Mouse (Mus musculus) adrenal gland (tissue): ENCODE data around the gene Fkbp15.

Experiments used
- intact Hi-C: fragments of 180-260 bp; cut with DNase I; formaldehyde crosslinking; loops from one replicate; pipeline ENCODE4 v1.15.1; 2025

Gene Fkbp15

GRCm38 (mm10) chr4:62373668-62374067 lies 13.3 kb upstream of the Fkbp15 start:
- intact Hi-C loops = no loop called here

- intact Hi-C loops = no loop called here
Observed at GRCm38 (mm10) chr4:62372818-62373520, 12.6 kb upstream of the Fkbp15 start.

- intact Hi-C loops = no loop called here
Observed at GRCm38 (mm10) chr4:62372410-62372809, 12.1 kb upstream of the Fkbp15 start.

DNA sequence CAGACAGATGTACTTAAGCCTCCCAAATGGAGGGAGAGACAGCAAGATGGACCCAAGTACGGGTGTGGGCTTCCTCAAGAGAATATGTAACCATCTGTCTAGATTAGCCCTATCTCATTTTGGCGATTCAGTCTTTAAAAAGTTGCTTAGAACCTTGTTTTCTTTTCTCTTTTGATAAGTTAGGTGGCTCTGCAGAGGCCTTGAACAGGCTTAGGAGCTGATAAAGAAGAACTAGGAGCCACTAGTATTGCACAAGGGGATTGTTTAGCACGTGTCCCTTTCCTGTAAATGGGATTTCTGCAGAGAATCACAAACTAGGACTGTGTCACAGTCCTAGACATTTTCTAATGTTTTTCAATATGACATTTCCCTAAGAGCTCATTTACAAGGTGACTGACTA lies 8.7 kb upstream of the Fkbp15 start:
- intact Hi-C loops = no loop called here

- intact Hi-C loops = no loop called here
Observed at GRCm38 (mm10) chr4:62367586-62367985, 7.2 kb upstream of the Fkbp15 start.

DNA sequence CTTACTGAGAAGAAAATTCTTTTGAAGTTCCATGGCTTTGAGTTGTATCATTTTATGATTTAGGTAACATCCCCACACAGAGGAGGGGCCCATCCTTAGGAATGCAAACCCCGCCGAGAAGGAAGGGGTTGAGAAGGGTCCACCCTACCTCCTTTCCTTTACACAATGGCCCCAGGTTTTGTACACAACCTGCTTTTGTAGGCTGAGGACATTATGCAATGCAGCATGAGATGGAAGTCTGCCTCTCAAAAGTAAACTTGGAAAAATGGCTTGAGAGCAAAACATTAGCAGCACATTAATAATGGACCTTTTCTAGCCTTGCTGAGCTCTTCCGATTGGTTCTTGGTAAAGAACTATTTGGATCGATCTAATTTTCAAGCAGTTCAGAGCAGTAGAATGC lies 5.9 kb upstream of the Fkbp15 start:
- intact Hi-C loops = no loop called here

DNA sequence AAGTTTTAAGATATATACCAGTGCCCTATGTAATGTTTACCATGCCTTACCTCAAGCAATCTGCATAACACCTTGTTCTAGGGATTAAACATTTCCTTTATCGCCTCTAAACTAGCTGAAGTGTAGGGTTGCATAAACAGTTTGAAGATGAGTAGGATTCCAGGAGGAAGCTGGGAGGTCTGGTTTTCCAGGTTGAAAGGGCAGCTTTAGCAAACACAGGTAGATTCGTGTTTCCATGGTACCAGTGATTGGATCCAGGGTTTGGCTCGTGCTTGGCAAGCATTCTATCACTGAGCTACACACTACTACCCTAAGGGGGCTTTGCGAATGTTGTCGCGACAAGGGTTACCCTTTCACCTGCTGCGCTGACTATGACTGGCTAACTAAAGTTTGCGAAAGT lies 4.0 kb upstream of the Fkbp15 start:
- intact Hi-C loops = loop anchor here (5.0 kb wide), 1 partner anchor 43 kb away; the partner anchor contains the start of genes Cdc26 and Prpf4

- intact Hi-C loops = loop anchor here (5.0 kb wide), 1 partner anchor 45 kb away; the partner anchor contains the start of genes Cdc26 and Prpf4
Observed at GRCm38 (mm10) chr4:62362437-62362836, 2.1 kb upstream of the Fkbp15 start.

- intact Hi-C loops = loop anchor here (5.0 kb wide), 1 partner anchor 45 kb away; the partner anchor contains the start of genes Cdc26 and Prpf4
Observed at GRCm38 (mm10) chr4:62361997-62362396, 1.6 kb upstream of the Fkbp15 start.

DNA sequence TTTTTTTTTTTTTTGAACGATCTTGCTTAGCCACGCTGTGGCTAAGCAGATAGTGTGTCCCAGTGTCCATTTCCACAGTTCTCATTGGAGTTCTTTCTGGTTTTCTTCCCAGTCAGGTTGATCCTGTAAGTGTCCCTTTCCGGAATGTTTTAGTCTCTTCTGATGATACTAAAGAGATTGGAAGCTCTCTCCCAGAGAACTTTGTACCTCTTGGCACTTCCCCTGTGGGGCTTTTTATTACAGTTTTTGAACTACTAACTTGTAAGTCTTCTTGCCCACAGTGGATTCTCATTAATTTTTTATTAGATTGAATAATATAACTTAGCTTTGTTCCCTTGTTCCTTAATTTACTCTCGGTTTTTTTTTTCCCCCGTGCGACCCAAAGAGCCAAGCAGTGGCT lies 1.2 kb upstream of the Fkbp15 start:
- intact Hi-C loops = loop anchor here (5.0 kb wide), 1 partner anchor 46 kb away; the partner anchor contains the start of genes Cdc26 and Prpf4

GRCm38 (mm10) chr4:62360805-62361455 lies 582 bp upstream of the Fkbp15 start:
- intact Hi-C loops = loop anchor here (5.0 kb wide), 1 partner anchor 46 kb away; the partner anchor contains the start of genes Cdc26 and Prpf4

DNA sequence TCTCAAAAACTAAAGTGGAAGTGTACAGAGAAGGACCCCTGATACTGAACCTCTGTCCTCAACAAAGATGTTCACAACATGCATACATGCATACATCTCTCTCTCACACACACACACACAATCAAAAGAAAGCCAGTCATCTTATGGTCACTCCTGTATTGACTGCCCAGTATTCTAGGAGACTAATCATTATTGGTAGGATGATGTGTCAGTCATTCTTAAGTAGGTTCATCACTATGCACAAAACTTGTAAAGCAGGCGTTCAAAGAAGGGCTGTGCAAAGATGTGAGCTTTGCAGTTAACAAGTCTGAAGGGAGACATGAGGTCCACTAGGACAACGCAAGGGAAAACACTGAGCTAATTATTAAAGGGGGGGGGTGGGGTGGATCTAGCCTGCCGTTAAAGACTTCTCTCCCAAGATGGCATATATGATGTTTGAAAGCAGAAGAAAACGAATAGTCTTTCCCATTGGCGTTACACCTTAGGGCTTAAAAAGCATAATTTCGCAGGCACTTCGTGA lies 1.0 kb downstream of the Fkbp15 start:
- intact Hi-C loops = no loop called here

DNA sequence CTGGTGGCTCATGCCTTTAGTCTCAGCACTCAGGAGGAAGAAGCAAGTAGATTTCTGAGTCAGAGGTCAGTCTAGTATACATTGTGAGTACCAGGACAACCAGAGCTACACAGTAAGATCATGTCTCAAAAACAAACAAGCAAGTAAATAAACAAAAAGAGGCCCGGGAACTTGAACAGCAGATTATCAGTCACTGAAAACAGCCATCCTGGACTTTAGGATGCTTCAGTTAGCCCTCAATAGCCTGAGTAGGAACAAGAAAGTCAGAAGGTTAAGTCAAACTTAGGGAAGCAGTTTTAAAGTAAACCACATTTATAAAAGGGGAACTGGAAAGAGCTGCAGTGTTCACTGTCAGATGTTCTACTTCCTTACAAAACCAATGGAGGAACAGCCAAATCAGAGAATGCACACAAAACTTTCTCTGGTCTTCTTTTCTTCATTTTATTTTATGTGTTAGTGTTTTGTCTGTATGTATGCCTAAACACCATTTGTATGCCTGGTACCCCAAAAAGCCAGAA lies 2.7 kb downstream of the Fkbp15 start:
- intact Hi-C loops = no loop called here

GRCm38 (mm10) chr4:62349371-62349770 lies 11.0 kb downstream of the Fkbp15 start:
- intact Hi-C loops = no loop called here

GRCm38 (mm10) chr4:62348329-62348705 lies 12.0 kb downstream of the Fkbp15 start:
- intact Hi-C loops = no loop called here

- intact Hi-C loops = no loop called here
Observed at GRCm38 (mm10) chr4:62347605-62348328, 12.6 kb downstream of the Fkbp15 start.

- intact Hi-C loops = no loop called here
Observed at GRCm38 (mm10) chr4:62345827-62346226, 14.5 kb downstream of the Fkbp15 start.

GRCm38 (mm10) chr4:62344000-62344399 lies 16.3 kb downstream of the Fkbp15 start:
- intact Hi-C loops = no loop called here

- intact Hi-C loops = no loop called here
Observed at GRCm38 (mm10) chr4:62338536-62338935, 21.8 kb downstream of the Fkbp15 start.

GRCm38 (mm10) chr4:62331977-62332376 lies 28.4 kb downstream of the Fkbp15 start:
- intact Hi-C loops = no loop called here

GRCm38 (mm10) chr4:62328941-62329660 lies 31.2 kb downstream of the Fkbp15 start:
- intact Hi-C loops = no loop called here
